ENCODE assay signal across 28 mouse cellular contexts in genomic region chr16:26710922-26711321, GRCm38 (mm10).
DNase-seq lines count a peak whose midpoint lies in the region; TF ChIP-seq lines count a peak whose summit lies in the region.
"Had no signal": no experiment of that assay in that cellular context is flagged by ENCODE, and none has a peak within 500 bp of the region (broad histone marks: within the 10 kb centered on the region; RNA-seq: fewer than 3 reads in every experiment).

No protein-coding gene starts in this region.

- DNase-seq in cerebellum, adult 9-10 months: peak; percentile 24
- no peak for DNase-seq in cerebellum, adult 18-20 months
- DNase-seq in layer of hippocampus, adult 2 months (ENCODE audit: low spot score in 2 of 2): peak in 1 of 2 experiments; percentile 38
- DNase-seq in layer of hippocampus, postnatal 25 days (ENCODE audit: extremely low spot score in 1 of 2, low spot score in 1 of 2): no peak
- DNase-seq in left cerebral cortex, adult 9 months (ENCODE audit: low spot score in 2 of 2): peak; percentile 42
- no peak for DNase-seq in left cerebral cortex, adult 18-20 months (ENCODE audit: low spot score in 2 of 2)
- DNase-seq in ovary, postnatal 14 days (ENCODE audit: low spot score): no peak
- DNase-seq: adrenal gland, postnatal 10 days; gastrocnemius, postnatal 25 days; heart, adult 11 months; kidney, adult 18-20 months; kidney, postnatal 25 days; liver, embryonic 13.5 days; lung, adult 18-20 months; lung, postnatal 4 days; spleen, adult 18-20 months; thymus, adult 18-20 months; thymus, postnatal 25 days had no signal

- H3K4me3 ChIP-seq in layer of hippocampus, adult 2 months: no peak overlapping the region
- H3K4me3 ChIP-seq: erythroblast, embryonic 14.5 days; heart, embryonic 10.5 days; heart, embryonic 15.5 days; kidney, embryonic 15.5 days; limb, embryonic 10.5 days; limb, embryonic 15.5 days; liver, embryonic 13.5 days; megakaryocyte, embryonic 14.5 days; midbrain, embryonic 12.5 days; myocyte; neural tube, embryonic 12.5 days had no signal

- no peak for TF ChIP-seq CTCF in layer of hippocampus, adult 2 months (conservative IDR thresholded peaks at IDR 0.05)

- peak overlapping the region; percentile 64 for H3K27ac ChIP-seq in layer of hippocampus, adult 2 months
- H3K27ac ChIP-seq: heart, embryonic 10.5 days; heart, embryonic 15.5 days; kidney, embryonic 15.5 days; limb, embryonic 10.5 days; limb, embryonic 15.5 days; liver, embryonic 13.5 days; midbrain, embryonic 12.5 days; neural tube, embryonic 12.5 days had no signal

Comparison
In these comparisons a context has a peak if more than half of its experiments do, and no peak if none do; other contexts are left out.
1. DNase-seq: peak in cerebellum, adult 9-10 months (single experiment) and left cerebral cortex, adult 9 months (2 of 2); none in cerebellum, adult 18-20 months (0 of 2), layer of hippocampus, postnatal 25 days (0 of 2), left cerebral cortex, adult 18-20 months (0 of 2) and ovary, postnatal 14 days (single experiment).